23 mouse cellular contexts compared by ENCODE assay signal in genomic region chr1:160597369-160597768, GRCm38 (mm10).
DNase-seq lines count a peak whose midpoint lies in the region; ATAC-seq and TF ChIP-seq lines count a peak whose summit lies in the region.
"Had no signal": no experiment of that assay in that cellular context is flagged by ENCODE, and none has a peak within 500 bp of the region (broad histone marks: within the 10 kb centered on the region; RNA-seq: fewer than 3 reads in every experiment).

No protein-coding gene starts in this region.

- WGBS in liver, embryonic 11.5 days: 69% methylated on average over 1 of the region's 1 CpGs
- WGBS in liver, embryonic 14.5 days (ENCODE audit: insufficient replicate concordance): 67% methylated on average over 1 of the region's 1 CpGs
- 96% methylated on average over 1 of the region's 1 CpGs for WGBS in thymus, adult 2 months

- no peak for TF ChIP-seq CTCF in liver, embryonic 14.5 days (IDR thresholded peaks at IDR 0.05; ENCODE audit: low read depth)
- TF ChIP-seq CTCF in thymus, adult 2 months (IDR thresholded peaks at IDR 0.05; ENCODE audit: borderline replicate concordance, control insufficient read depth, extremely low read depth, insufficient read depth, low read length, poor library complexity): no peak

- no peaks in the 10 kb centered on the region for H3K36me3 ChIP-seq in liver, embryonic 11.5 days (ENCODE audit: control insufficient read depth, insufficient read depth, low read length)
- no peaks in the 10 kb centered on the region for H3K36me3 ChIP-seq in liver, embryonic 14.5 days (replicated peaks; ENCODE audit: control insufficient read depth, insufficient read depth, low read depth)
- no peaks in the 10 kb centered on the region for H3K36me3 ChIP-seq in thymus, adult 2 months (ENCODE audit: control insufficient read depth, insufficient read depth, low read length)
- H3K36me3 ChIP-seq: forebrain, embryonic 12.5 days; forebrain, embryonic 15.5 days; heart, embryonic 12.5 days; heart, embryonic 15.5 days had no signal

- no peak overlapping the region for H3K4me2 ChIP-seq in liver, embryonic 11.5 days
- no peak overlapping the region for H3K4me2 ChIP-seq in liver, embryonic 14.5 days (ENCODE audit: low read depth)
- H3K4me2 ChIP-seq: forebrain, embryonic 12.5 days; forebrain, embryonic 15.5 days; heart, embryonic 12.5 days; heart, embryonic 15.5 days; hindbrain, embryonic 14.5 days had no signal

- H3K27ac ChIP-seq in liver, embryonic 11.5 days (ENCODE audit: low read depth, low read length): no peak overlapping the region
- H3K27ac ChIP-seq in liver, embryonic 14.5 days: no peak overlapping the region
- H3K27ac ChIP-seq in thymus, adult 2 months (ENCODE audit: control insufficient read depth, insufficient read depth, low read length): no peak overlapping the region
- H3K27ac ChIP-seq: forebrain, embryonic 12.5 days; forebrain, embryonic 15.5 days; heart, embryonic 15.5 days; hindbrain, embryonic 14.5 days; hindbrain, postnatal 0 days had no signal

- no peaks in the 10 kb centered on the region for H3K27me3 ChIP-seq in liver, embryonic 11.5 days (replicated peaks; ENCODE audit: control insufficient read depth, insufficient read depth, low read length)
- no peaks in the 10 kb centered on the region for H3K27me3 ChIP-seq in liver, embryonic 14.5 days (ENCODE audit: control insufficient read depth, insufficient read depth, low read length)
- no peaks in the 10 kb centered on the region for H3K27me3 ChIP-seq in thymus, adult 2 months (ENCODE audit: control insufficient read depth, insufficient read depth, low read length)
- H3K27me3 ChIP-seq: CH12.LX; forebrain, embryonic 12.5 days; forebrain, embryonic 15.5 days; heart, embryonic 12.5 days; heart, embryonic 15.5 days had no signal

- H3K9me3 ChIP-seq in liver, embryonic 11.5 days (ENCODE audit: control insufficient read depth, low read length): no peaks in the 10 kb centered on the region
- H3K9me3 ChIP-seq in liver, embryonic 14.5 days (ENCODE audit: control insufficient read depth, low read length): no peaks in the 10 kb centered on the region
- H3K9me3 ChIP-seq: forebrain, embryonic 12.5 days; forebrain, embryonic 15.5 days; G1E; heart, embryonic 12.5 days; heart, embryonic 15.5 days had no signal

- H3K4me3 ChIP-seq in liver, embryonic 11.5 days (ENCODE audit: low read depth, low read length): no peak overlapping the region
- no peak overlapping the region for H3K4me3 ChIP-seq in liver, embryonic 14.5 days (ENCODE audit: insufficient read depth in 1 of 2, low read depth in 2 of 2, low read length in 2 of 2)
- no peak overlapping the region for H3K4me3 ChIP-seq in thymus, adult 2 months (ENCODE audit: control insufficient read depth, insufficient read depth, low read length)
- H3K4me3 ChIP-seq: forebrain, embryonic 12.5 days; forebrain, embryonic 15.5 days; heart, embryonic 12.5 days; heart, embryonic 15.5 days had no signal

- no peak for TF ChIP-seq POLR2A in thymus, adult 2 months (IDR thresholded peaks at IDR 0.05; ENCODE audit: control insufficient read depth, extremely low read depth, insufficient read depth, low read length, poor library complexity)

- H3K9ac ChIP-seq in liver, embryonic 11.5 days (ENCODE audit: low read depth, low read length): no peak overlapping the region
- no peak overlapping the region for H3K9ac ChIP-seq in liver, embryonic 14.5 days (replicated peaks)
- H3K9ac ChIP-seq: forebrain, embryonic 12.5 days; forebrain, embryonic 15.5 days; heart, embryonic 12.5 days; heart, embryonic 15.5 days; hindbrain, embryonic 14.5 days had no signal

- DNase-seq in liver (peak; percentile 39), 3T3-L1 (ENCODE audit: low read depth, low spot score) (peak; percentile 13)
- DNase-seq in liver, embryonic 11.5 days (ENCODE audit: low spot score): no peak
- DNase-seq in c-Kit-positive CD71-positive TER-119-positive erythroid progenitor cells, embryonic 14.5 days (ENCODE audit: low spot score): peak; percentile 8
- DNase-seq in liver, embryonic 14.5 days (ENCODE audit: low read depth in 3 of 3, low spot score in 3 of 3): peak in 2 of 3 experiments; percentile 1 to 26
- no peak for DNase-seq in cerebellum, adult 11-12 months
- no peak for DNase-seq in thymus, adult 2 months
- no peak for DNase-seq in adrenal gland, postnatal 4 days (ENCODE audit: low spot score in 2 of 2)
- DNase-seq: adrenal gland, adult 8-10 months; B cell, adult 2 months; gastrocnemius, postnatal 25 days; heart, adult 18-20 months; heart, postnatal 14 days; heart, postnatal 4 days had no signal

- ATAC-seq in liver, embryonic 11.5 days (replicated peaks; ENCODE audit: low FRiP score): no peak
- ATAC-seq in liver, embryonic 14.5 days (ENCODE audit: insufficient read depth): peak; percentile 76
- ATAC-seq: forebrain, embryonic 15.5 days; hindbrain, postnatal 0 days; inflammation-experienced regulatory T-cells, adult 6 months had no signal

- H3K4me1 ChIP-seq in liver, embryonic 11.5 days (replicated peaks; ENCODE audit: control insufficient read depth, insufficient read depth, low read length): no peaks in the 10 kb centered on the region
- H3K4me1 ChIP-seq in liver, embryonic 14.5 days (replicated peaks; ENCODE audit: control insufficient read depth in 2 of 2, insufficient read depth in 2 of 2, low read length in 1 of 2): 0 out of 4 replicates have a peak, but pooled peaks cover 0 to 2% of the 10 kb centered on the region in 2 experiments
- no peaks in the 10 kb centered on the region for H3K4me1 ChIP-seq in thymus, adult 2 months (replicated peaks; ENCODE audit: control insufficient read depth, insufficient read depth, low read length)
- H3K4me1 ChIP-seq: forebrain, embryonic 12.5 days; forebrain, embryonic 15.5 days; heart, embryonic 12.5 days; heart, embryonic 15.5 days had no signal

- TF ChIP-seq EP300 in liver, embryonic 14.5 days (IDR thresholded peaks at IDR 0.05; ENCODE audit: low read depth): peak; percentile 22; the same call in 1 of the 2 replicates

Comparison
In these comparisons a context has a peak if more than half of its experiments do, and no peak if none do; other contexts are left out.
1. DNase-seq: peak in liver (single experiment), 3T3-L1 (single experiment), c-Kit-positive CD71-positive TER-119-positive erythroid progenitor cells, embryonic 14.5 days (single experiment) and liver, embryonic 14.5 days (2 of 3); none in liver, embryonic 11.5 days (single experiment), cerebellum, adult 11-12 months (single experiment), thymus, adult 2 months (single experiment) and adrenal gland, postnatal 4 days (0 of 2).